Mouse (Mus musculus) spleen, adult 2 months (tissue): ENCODE measurements around the gene Cenpm. TPM values are rescaled to one million over a fixed set of nuclear protein-coding genes. Genes with fewer than 3 reads are reported as not detected.

Experiments used
- DNase-seq, 2 experiments: peaks; one replicate each; pipeline versions ENCODE4 v3.0.0 to v3.0.0-alpha.2; 2012 to 2021; ENCODE audit warnings: low spot score in 2 of 2, low read depth in 1 of 2
- H3K27ac ChIP-seq: fragments of 200-500 bp; 2 replicates; pipeline ENCODE4 v1.5.1; 2012; ENCODE audit warnings: low read length, inconsistent platforms; ENCODE audit not compliant: insufficient read depth
- H3K27me3 ChIP-seq: fragments of 200-500 bp; 2 replicates; pipeline ENCODE4 v1.6.1; 2012; ENCODE audit warnings: mild to moderate bottlenecking, moderate library complexity, low read length, inconsistent platforms; ENCODE audit not compliant: control insufficient read depth, insufficient read depth
- H3K36me3 ChIP-seq: fragments of 200-500 bp; 2 replicates; pipeline ENCODE4 v1.6.1; 2012; ENCODE audit warnings: mild to moderate bottlenecking, low read length, inconsistent platforms; ENCODE audit not compliant: control insufficient read depth, insufficient read depth
- H3K4me1 ChIP-seq: fragments of 200-500 bp; 2 replicates; pipeline ENCODE4 v1.6.1; 2011; ENCODE audit warnings: inconsistent platforms; ENCODE audit not compliant: control insufficient read depth, insufficient read depth, insufficient read length
- H3K4me3 ChIP-seq: fragments of 200-500 bp; 2 replicates; pipeline ENCODE4 v1.5.1; 2011; ENCODE audit warnings: mild to moderate bottlenecking, inconsistent platforms; ENCODE audit not compliant: insufficient read depth, insufficient read length; ENCODE audit errors: extremely low read depth
- CTCF ChIP-seq: fragments of 200-500 bp; IDR thresholded peaks from 2 replicates; pipeline ENCODE4 v1.5.1; 2011; ENCODE audit warnings: mild to moderate bottlenecking, inconsistent platforms; ENCODE audit not compliant: insufficient read depth, insufficient read length, insufficient replicate concordance; ENCODE audit errors: extremely low read depth
- POLR2A ChIP-seq: fragments of 200-500 bp; IDR thresholded peaks from 2 replicates; pipeline ENCODE4 v1.6.1; 2011; ENCODE audit warnings: low read depth, low read length, inconsistent platforms
- WGBS: fragments of 180-500 bp; shearing (Covaris S2); methylation state at CpG from one replicate; pipeline ENCODE4 v1.1.7; 2018; 5-methylcytosine and 5-hydroxymethylcytosine counted together
- polyA plus RNA-seq: library from polyadenylated mRNA; depleted of rRNA; stranded (reverse); fragments of >200 nt; gene quantifications from 2 replicates; pipeline ENCODE4 v1.2.3, GENCODE M21; 2012

Cenpm gene
- polyA plus RNA-seq, 1 experiment, result 10.2 TPM

- TF ChIP-seq POLR2A, result no peak
- TF ChIP-seq CTCF, result no peak
- Histone ChIP-seq H3K4me3 (no peak overlapping the region), H3K27me3 (peaks cover 12% of the 10 kb centered on the region), H3K4me1 (no peaks in the 10 kb centered on the region; the same call in none of the 2 replicates), H3K27ac (no peak overlapping the region), H3K36me3 (no peaks in the 10 kb centered on the region)
- WGBS, result 12% methylated on average over 5 of the region's 5 CpGs
- no peak for DNase-seq
Observed at GRCm38 (mm10) chr15:82277591-82277990, 33.0 kb upstream of the Cenpm start.

DNA sequence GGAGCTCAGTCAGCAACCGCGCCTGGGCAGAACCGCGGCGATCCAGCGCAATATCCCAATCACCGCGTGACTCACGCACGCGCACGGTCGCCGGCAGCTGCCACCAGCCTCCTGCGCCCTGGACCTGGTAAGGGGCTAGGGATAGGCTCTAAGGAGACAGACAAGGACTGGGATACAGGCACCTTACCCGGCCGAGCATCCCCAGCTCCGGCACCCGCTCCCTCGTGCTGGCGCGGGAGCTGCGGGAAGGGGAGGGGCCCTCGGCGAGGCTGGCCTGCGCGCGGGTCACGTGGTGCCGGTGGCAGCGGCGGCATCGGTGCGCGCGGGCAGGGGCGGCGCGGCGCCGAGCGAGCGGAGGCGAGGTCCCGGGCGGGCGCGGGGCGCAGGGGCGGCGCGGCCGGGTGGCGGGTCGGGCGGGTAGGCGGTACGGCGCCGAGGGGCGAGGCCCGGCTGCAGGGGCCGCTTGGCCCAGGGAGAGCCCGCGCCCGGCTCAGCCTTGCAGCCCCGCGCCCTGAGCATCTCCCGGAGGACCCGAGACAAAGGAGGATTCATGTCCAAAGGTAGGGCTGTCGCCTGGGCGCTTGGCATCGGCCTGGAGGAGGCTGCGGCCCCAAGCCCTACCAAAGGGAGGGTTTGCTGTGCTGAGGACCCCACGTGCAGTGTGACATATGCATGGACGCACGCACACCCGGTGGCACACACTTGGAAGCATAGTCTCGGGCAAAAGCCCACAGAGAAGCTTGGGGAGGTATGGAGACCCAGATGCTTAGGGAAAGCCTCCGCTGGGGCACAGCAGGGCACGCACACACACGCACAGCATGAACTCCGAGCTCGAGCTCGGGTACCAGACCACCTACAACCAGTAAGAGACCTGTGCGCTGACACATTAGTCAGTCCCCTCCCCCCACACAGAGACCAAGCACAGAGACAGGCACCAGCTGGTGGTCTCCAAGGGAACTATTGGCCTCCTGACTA is 30.7 kb upstream of the Cenpm start:
- DNase-seq, result no peak
- 2% methylated on average over 71 of the region's 86 CpGs for WGBS
- H3K4me3 ChIP-seq, result peak overlapping the region; percentile 33; the same call in 1 of the 2 replicates

GRCm38 (mm10) chr15:82274593-82274926 is 30.0 kb upstream of the Cenpm start, which contains the start of gene Sept3:
TSS of gene Sept3 (plus strand) at chr15:82274893.
- peaks cover 12% of the 10 kb centered on the region for H3K27me3 ChIP-seq
- no peaks in the 10 kb centered on the region for H3K36me3 ChIP-seq
- no peak for DNase-seq
- no peak within 1 kb of the TSS for H3K27ac ChIP-seq
- 28% methylated on average over 6 of the region's 6 CpGs for WGBS
- no peak for TF ChIP-seq POLR2A
- no peak for TF ChIP-seq CTCF
- H3K4me3 ChIP-seq, result peak within 1 kb of the TSS; percentile 33; the same call in 1 of the 2 replicates
- no peaks in the 10 kb centered on the region; the same call in none of the 2 replicates for H3K4me1 ChIP-seq

More for the DNA sequence above, 30.7 kb upstream of the Cenpm start:
- Histone ChIP-seq H3K36me3 (no peaks in the 10 kb centered on the region), H3K27ac (no peak overlapping the region), H3K4me1 (no peaks in the 10 kb centered on the region; the same call in none of the 2 replicates), H3K27me3 (peaks cover 12% of the 10 kb centered on the region)
- TF ChIP-seq POLR2A (no peak), CTCF (no peak)

- Histone ChIP-seq H3K27ac (no peak overlapping the region), H3K27me3 (peaks cover 12% of the 10 kb centered on the region), H3K4me1 (no peaks in the 10 kb centered on the region; the same call in none of the 2 replicates), H3K4me3 (no peak overlapping the region), H3K36me3 (no peaks in the 10 kb centered on the region)
- no peak for DNase-seq
- TF ChIP-seq CTCF (no peak), POLR2A (no peak)
- 79% methylated on average over 6 of the region's 6 CpGs for WGBS
Observed at GRCm38 (mm10) chr15:82272295-82272694, 27.7 kb upstream of the Cenpm start.

DNA sequence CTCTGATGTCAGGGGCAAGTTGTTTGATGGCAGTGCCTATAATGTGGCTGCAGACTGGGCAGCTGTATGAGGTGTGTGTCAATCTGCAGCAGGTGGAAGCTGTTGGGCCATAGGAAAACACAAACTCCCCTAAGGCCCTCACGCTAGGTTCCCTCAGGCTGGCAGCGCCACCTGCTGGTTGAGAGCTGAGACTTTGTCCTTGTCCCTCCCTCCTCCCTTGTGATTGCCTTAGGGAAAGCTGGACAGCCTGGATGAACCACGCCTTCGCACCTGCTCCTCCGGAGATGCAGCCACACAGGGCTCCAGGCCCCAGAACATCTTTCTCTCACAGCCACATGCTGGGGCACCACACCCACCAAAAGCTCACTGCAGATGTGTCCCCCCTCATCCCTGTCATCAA is 26.7 kb upstream of the Cenpm start:
- no peak for TF ChIP-seq POLR2A
- peak; percentile 87 for TF ChIP-seq CTCF
- peaks cover 12% of the 10 kb centered on the region for H3K27me3 ChIP-seq
- H3K4me3 ChIP-seq, result no peak overlapping the region
- DNase-seq, result peak in 1 of 2 experiments; percentile 50
- no peak overlapping the region for H3K27ac ChIP-seq
- no peaks in the 10 kb centered on the region for H3K36me3 ChIP-seq
- WGBS, result 16% methylated on average over 5 of the region's 5 CpGs
- no peaks in the 10 kb centered on the region; the same call in none of the 2 replicates for H3K4me1 ChIP-seq

GRCm38 (mm10) chr15:82268783-82269182 is 24.2 kb upstream of the Cenpm start:
- Histone ChIP-seq H3K4me1 (no peaks in the 10 kb centered on the region), H3K27ac (no peak overlapping the region), H3K27me3 (no peaks in the 10 kb centered on the region), H3K36me3 (no peaks in the 10 kb centered on the region), H3K4me3 (no peak overlapping the region)
- TF ChIP-seq CTCF, result no peak
- no peak for DNase-seq
- 57% methylated on average over 9 of the region's 9 CpGs for WGBS

- Histone ChIP-seq H3K4me3 (no peak overlapping the region), H3K36me3 (no peaks in the 10 kb centered on the region), H3K27me3 (no peaks in the 10 kb centered on the region), H3K4me1 (no peaks in the 10 kb centered on the region), H3K27ac (no peak overlapping the region)
- TF ChIP-seq POLR2A, result no peak
- TF ChIP-seq CTCF, result no peak
- no peak for DNase-seq
- WGBS, result 75% methylated on average over 3 of the region's 3 CpGs
Observed at GRCm38 (mm10) chr15:82268185-82268584, 23.6 kb upstream of the Cenpm start.
